Mouse (Mus musculus): ENCODE data around the gene Eddm3b.
"Not testable (repeated sequence)": the region's sequence is repeated elsewhere in the genome, so short reads cannot be mapped to it uniquely, and the experiment has no call there.

Gene Eddm3b

GRCm38 (mm10) chr14:51149164-51149563 is 34.9 kb downstream of the Eddm3b start:
- no peak for TF ChIP-seq GATA4 (IDR thresholded peaks at IDR 0.05; ENCODE audit: insufficient replicate concordance, low read length)

- no peak for TF ChIP-seq GATA4 (IDR thresholded peaks at IDR 0.05; ENCODE audit: insufficient replicate concordance, low read length)
These were observed 36.1 kb downstream of the Eddm3b start for GRCm38 (mm10) chr14:51150206-51150831.

- no peak for TF ChIP-seq GATA4 (IDR thresholded peaks at IDR 0.05; ENCODE audit: insufficient replicate concordance, low read length)
These were observed 38.1 kb downstream of the Eddm3b start for GRCm38 (mm10) chr14:51152249-51152870.

GRCm38 (mm10) chr14:51156056-51156735 is 42.0 kb downstream of the Eddm3b start:
- no peak for TF ChIP-seq GATA4 (IDR thresholded peaks at IDR 0.05; ENCODE audit: insufficient replicate concordance, low read length)

DNA sequence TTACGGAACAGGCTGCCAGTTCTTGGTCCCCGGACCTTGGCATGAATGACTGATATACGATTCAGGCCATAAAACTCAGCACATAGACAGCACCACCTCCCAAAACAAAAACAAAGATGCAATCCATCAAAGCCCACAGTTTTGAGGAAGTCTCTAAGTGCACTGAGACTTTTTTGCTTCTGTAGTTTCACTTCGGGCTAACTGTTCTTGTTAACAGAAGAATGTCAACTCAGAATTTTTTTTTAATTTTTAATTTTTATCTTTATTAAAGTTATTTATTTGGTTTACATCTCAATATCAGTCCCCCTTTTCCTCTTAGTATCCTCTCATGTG is 42.5 kb downstream of the Eddm3b start:
- no peak for TF ChIP-seq GATA4 (IDR thresholded peaks at IDR 0.05; ENCODE audit: insufficient replicate concordance, low read length)

DNA sequence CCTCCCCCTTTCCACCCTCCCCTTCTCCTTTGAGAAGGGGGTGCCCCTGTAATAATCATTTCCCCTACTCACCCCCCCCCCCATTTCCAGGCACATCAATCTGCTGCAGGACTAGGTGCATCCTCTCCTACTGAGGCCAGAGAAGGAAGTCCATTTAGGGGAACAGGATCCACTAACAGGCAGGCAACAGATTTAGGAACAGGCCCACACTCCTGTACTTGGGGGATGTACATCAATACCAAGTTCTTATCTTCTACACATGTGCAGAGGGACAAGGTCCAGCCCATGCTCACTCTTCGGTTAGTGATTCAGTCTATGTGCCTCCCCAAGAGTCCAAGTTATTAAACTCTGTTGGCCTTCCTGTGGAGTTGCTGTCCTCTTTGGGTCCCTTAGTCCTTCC is 42.8 kb downstream of the Eddm3b start:
- no peak for TF ChIP-seq GATA4 (IDR thresholded peaks at IDR 0.05; ENCODE audit: insufficient replicate concordance, low read length)

- TF ChIP-seq GATA4 (IDR thresholded peaks at IDR 0.05; ENCODE audit: insufficient replicate concordance, low read length) = not testable (repeated sequence)
These were observed 47.8 kb downstream of the Eddm3b start, which contains the start of gene Rnase2b for GRCm38 (mm10) chr14:51161976-51162375. Gene Rnase2b, plus strand, starts transcription at chr14:51162260.

GRCm38 (mm10) chr14:51165435-51165834 is 51.2 kb downstream of the Eddm3b start:
- no peak for TF ChIP-seq GATA4 (IDR thresholded peaks at IDR 0.05; ENCODE audit: insufficient replicate concordance, low read length)

DNA sequence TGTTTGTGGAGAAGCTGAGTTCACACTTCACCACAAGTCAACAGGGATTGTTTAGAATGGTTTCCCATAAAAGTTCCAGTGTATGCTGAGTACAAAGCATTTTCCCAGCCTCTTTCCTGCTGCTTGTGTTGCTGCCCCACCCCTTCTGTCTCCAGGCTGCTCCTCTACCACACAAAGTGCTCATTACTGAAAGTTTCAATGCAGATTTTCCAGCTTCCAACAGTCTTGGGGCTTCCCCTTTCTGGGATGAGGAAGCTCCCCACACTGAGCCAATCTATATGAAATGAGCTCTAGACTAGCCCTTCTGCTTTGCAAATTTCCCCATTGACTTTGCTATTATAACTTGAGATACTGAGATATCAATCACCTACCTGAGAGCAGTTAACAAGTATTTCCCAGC is 51.8 kb downstream of the Eddm3b start:
- TF ChIP-seq GATA4 (IDR thresholded peaks at IDR 0.05; ENCODE audit: insufficient replicate concordance, low read length) = no peak

All from liver, adult (tissue).